Mouse (Mus musculus) adrenal gland, postnatal 14 days (tissue): Measurements from ENCODE around the gene Zfp131. TPM values are rescaled to one million over a fixed set of nuclear protein-coding genes. Genes with fewer than 3 reads are reported as not detected.

Source experiments
- DNase-seq: peaks from one replicate; pipeline ENCODE4 v3.0.0; 2021; ENCODE audit warnings: mixed read lengths
- total RNA-seq: library from RNA; stranded (reverse); gene quantifications from 2 replicates; pipeline ENCODE4 v1.2.3, GENCODE M21; 2021

Zfp131 gene
- total RNA-seq, 1 experiment from 2014 or later: 39.4 TPM

GRCm38 (mm10) chr13:119755141-119755547 is 35.5 kb downstream of the Zfp131 start:
- no peak for DNase-seq

- peak; percentile 19 for DNase-seq
Observed at GRCm38 (mm10) chr13:119754635-119755020, 36.1 kb downstream of the Zfp131 start.

GRCm38 (mm10) chr13:119753859-119754634 is 36.6 kb downstream of the Zfp131 start:
- DNase-seq: no peak

GRCm38 (mm10) chr13:119746930-119747329 is 43.8 kb downstream of the Zfp131 start:
- no peak for DNase-seq

GRCm38 (mm10) chr13:119743470-119743869 is 47.2 kb downstream of the Zfp131 start:
- DNase-seq: no peak

GRCm38 (mm10) chr13:119742711-119743415 is 47.8 kb downstream of the Zfp131 start:
- no peak for DNase-seq

- no peak for DNase-seq
Observed at GRCm38 (mm10) chr13:119741390-119742237, 49.1 kb downstream of the Zfp131 start.

- no peak for DNase-seq
Observed at GRCm38 (mm10) chr13:119731448-119731847, 59.2 kb downstream of the Zfp131 start.

- no peak for DNase-seq
Observed at GRCm38 (mm10) chr13:119729406-119729805, 61.3 kb downstream of the Zfp131 start.

GRCm38 (mm10) chr13:119727608-119728387 is 62.9 kb downstream of the Zfp131 start:
- no peak for DNase-seq

- DNase-seq: no peak
Observed at GRCm38 (mm10) chr13:119724541-119724940, 66.1 kb downstream of the Zfp131 start.

- DNase-seq: no peak
Observed at GRCm38 (mm10) chr13:119723368-119723767, 67.3 kb downstream of the Zfp131 start.

GRCm38 (mm10) chr13:119722447-119722846 is 68.2 kb downstream of the Zfp131 start:
- no peak for DNase-seq

GRCm38 (mm10) chr13:119716105-119716504 is 74.6 kb downstream of the Zfp131 start:
- DNase-seq: no peak

Other genes with a start within 250 kb of the Zfp131 start
- gene Ccl28, start 167.1 kb downstream of the Zfp131 start, total RNA-seq: 0.34 and 0.78 TPM in 2 replicates
- gene Hmgcs1, start 100.5 kb downstream of the Zfp131 start, total RNA-seq: 221 and 312 TPM in 2 replicates
- 2.9 and 3.0 TPM in 2 replicates for gene Nim1k, start 35.0 kb downstream of the Zfp131 start, total RNA-seq
- not detected in 2 replicates for gene AF067063, start 39.3 kb upstream of the Zfp131 start, total RNA-seq
- not detected in 2 replicates for gene D13Ertd608e, start 45.1 kb upstream of the Zfp131 start, total RNA-seq
- not detected in 2 replicates for gene Tcstv1, start 103.9 kb upstream of the Zfp131 start, total RNA-seq
- gene Gm21761, start 138.4 kb upstream of the Zfp131 start, total RNA-seq: not detected in 2 replicates
- not detected in 2 replicates for gene B020031M17Rik, start 159.9 kb upstream of the Zfp131 start, total RNA-seq
- gene Gm36079, start 236.1 kb upstream of the Zfp131 start, total RNA-seq: not detected in 2 replicates